Mouse (Mus musculus) C2C12 (cell line): ENCODE measurements around the gene Ggta1. TPM values are rescaled to one million over a fixed set of nuclear protein-coding genes. Genes with fewer than 3 reads are reported as not detected.

ENCODE experiments used
- H3K27me3 ChIP-seq: one replicate; pipeline ENCODE4 v1.6.1; 2011; ENCODE audit not compliant: control insufficient read depth, insufficient read depth, insufficient read length
- H3K36me3 ChIP-seq: one replicate; pipeline ENCODE4 v1.6.1; 2011; ENCODE audit not compliant: control insufficient read depth, insufficient read depth
- H3K4me3 ChIP-seq: one replicate; pipeline ENCODE4 v1.5.1; 2011; ENCODE audit warnings: mild to moderate bottlenecking, control low read depth; ENCODE audit not compliant: poor library complexity, insufficient read depth, severe bottlenecking
- H3K79me2 ChIP-seq: one replicate; pipeline ENCODE4 v1.6.1; 2011; ENCODE audit not compliant: control insufficient read depth, insufficient read depth
- H3K79me3 ChIP-seq: one replicate; pipeline ENCODE4 v1.6.1; 2011; ENCODE audit warnings: low read depth, control low read depth
- H3ac ChIP-seq: one replicate; pipeline ENCODE3; 2011; ENCODE audit warnings: low read depth; ENCODE audit not compliant: control insufficient read depth, insufficient read length
- CEBPB ChIP-seq: IDR thresholded peaks from one replicate; pipeline ENCODE4 v1.6.1; 2011; ENCODE audit warnings: low read depth, mild to moderate bottlenecking, control low read depth, moderate library complexity
- CTCF ChIP-seq: IDR thresholded peaks from one replicate; pipeline ENCODE4 v1.5.1; 2011; ENCODE audit not compliant: control insufficient read depth, insufficient read depth, insufficient read length
- FOSL1 ChIP-seq: IDR thresholded peaks from one replicate; pipeline ENCODE4 v1.8.0; 2011; ENCODE audit warnings: mild to moderate bottlenecking, low read length; ENCODE audit not compliant: poor library complexity, insufficient read depth, severe bottlenecking
- MAX ChIP-seq: IDR thresholded peaks from one replicate; pipeline ENCODE4 v1.6.1; 2011; ENCODE audit warnings: mild to moderate bottlenecking, control low read depth
- MYOD1 ChIP-seq: IDR thresholded peaks from one replicate; pipeline ENCODE4 v1.6.1; 2011; ENCODE audit warnings: low read depth; ENCODE audit not compliant: control insufficient read depth, insufficient read length
- MYOG ChIP-seq: IDR thresholded peaks from one replicate; pipeline ENCODE4 v1.6.1; 2011; ENCODE audit not compliant: control insufficient read depth, insufficient read length; ENCODE audit errors: extremely low read depth
- USF1 ChIP-seq: IDR thresholded peaks from one replicate; pipeline ENCODE4 v1.6.1; 2011; ENCODE audit warnings: low read depth, mild to moderate bottlenecking, control low read depth, moderate library complexity
- polyA plus RNA-seq: library from polyadenylated mRNA; unstranded; fragments of >200 nt; fragmentation: generic; extraction: Trizol; gene quantifications from one replicate; pipeline ENCODE4 v1.2.1, GENCODE M21; 2012; ENCODE audit warnings: missing spikeins

Gene Ggta1
- polyA plus RNA-seq, 1 experiment: 7.1 TPM

DNA sequence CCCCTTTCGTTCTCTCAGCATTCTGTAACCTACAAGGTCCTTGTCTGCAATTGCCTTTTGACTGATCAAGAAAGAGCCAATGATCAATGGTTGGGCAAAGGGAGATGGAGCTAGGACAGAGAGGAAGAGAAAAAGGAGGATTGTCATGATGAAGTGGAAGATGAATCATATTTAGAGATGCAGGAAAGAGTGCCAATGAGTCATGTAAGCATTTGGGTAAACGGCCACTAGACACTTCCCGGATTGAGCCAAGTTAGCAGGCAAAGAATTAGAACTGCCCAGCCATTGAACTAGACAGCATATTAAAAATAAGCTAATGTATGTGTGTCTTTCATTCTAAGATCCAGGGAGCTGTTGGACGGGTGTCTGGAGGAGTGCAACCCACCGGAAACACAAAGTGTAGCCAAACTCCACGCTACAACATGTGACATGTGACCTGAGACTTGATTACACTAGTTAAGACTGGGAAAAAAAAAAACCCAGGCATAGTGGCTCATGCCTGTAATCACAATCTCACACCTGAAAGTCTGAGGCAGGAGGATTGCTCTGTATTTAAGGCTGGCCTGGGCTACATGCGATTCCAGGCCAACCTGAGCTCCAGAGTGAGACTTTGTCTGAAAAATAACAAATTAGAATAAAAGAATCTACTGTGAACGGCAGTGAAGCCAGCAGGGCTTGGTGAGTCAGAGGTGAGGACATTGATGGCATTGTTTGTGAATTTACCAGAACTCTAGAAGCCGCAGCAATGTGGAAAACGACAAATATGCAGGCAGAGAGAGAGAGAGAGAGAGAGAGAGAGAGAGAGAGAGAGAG, 15.2 kb upstream of the Ggta1 start:
- no peak overlapping the region for H3K4me3 ChIP-seq
- no peaks in the 10 kb centered on the region for H3K79me2 ChIP-seq
- H3K79me3 ChIP-seq: no peaks in the 10 kb centered on the region
- H3K36me3 ChIP-seq: no peaks in the 10 kb centered on the region
- no peaks in the 10 kb centered on the region for H3K27me3 ChIP-seq
- H3ac ChIP-seq: no peak overlapping the region
- TF ChIP-seq MYOD1 (no peak), USF1 (peak; percentile 64), MAX (peak; percentile 73), CTCF (no peak), CEBPB (peak; percentile 42), MYOG (no peak), FOSL1 (peak; percentile 81)

DNA sequence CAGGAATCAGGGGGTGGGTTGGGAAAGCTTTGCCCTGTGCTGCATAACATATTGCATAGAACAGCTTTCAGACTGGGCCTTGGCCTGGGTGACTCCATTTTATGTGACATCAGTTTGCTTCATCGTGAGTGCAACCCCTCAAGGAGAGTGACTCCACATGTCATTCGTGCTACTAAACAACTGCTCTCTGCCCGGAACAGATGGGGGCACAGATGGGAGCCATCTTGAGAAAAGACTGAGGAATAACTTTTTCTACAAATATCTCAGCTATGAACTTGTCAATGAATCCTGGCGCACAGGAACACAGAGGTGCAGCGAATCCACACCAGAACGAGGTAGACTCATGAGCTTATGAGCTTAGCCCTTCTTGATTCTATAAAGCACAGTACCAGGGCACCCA, 14.3 kb upstream of the Ggta1 start:
- no peaks in the 10 kb centered on the region for H3K27me3 ChIP-seq
- H3K79me3 ChIP-seq: no peaks in the 10 kb centered on the region
- H3ac ChIP-seq: no peak overlapping the region
- no peak for TF ChIP-seq CEBPB
- TF ChIP-seq CTCF: no peak
- no peak for TF ChIP-seq MYOG
- no peak for TF ChIP-seq MAX
- TF ChIP-seq USF1: no peak
- no peak for TF ChIP-seq MYOD1
- TF ChIP-seq FOSL1: no peak
- H3K79me2 ChIP-seq: no peaks in the 10 kb centered on the region
- H3K4me3 ChIP-seq: no peak overlapping the region
- no peaks in the 10 kb centered on the region for H3K36me3 ChIP-seq

DNA sequence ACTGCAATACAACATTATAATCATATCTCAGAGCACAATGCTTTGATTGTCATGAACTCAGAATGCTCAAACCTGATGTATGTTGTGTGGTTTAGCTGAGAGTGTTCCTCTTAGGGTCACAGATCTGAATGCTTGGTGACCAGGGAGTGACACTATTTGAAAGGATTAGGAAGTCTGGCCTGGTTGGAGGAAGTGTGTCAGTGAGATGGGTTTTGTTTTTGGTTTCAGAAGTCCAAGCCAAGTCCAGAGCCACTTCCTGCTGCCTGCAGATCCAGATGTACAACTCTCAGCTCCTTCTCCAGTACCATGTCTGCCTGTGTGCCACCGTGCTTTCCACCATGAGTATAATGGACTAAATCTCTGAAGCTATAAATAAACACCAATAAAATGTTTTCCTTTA, 11.9 kb upstream of the Ggta1 start:
- Histone ChIP-seq H3K4me3 (no peak overlapping the region), H3K79me2 (no peaks in the 10 kb centered on the region), H3K79me3 (no peaks in the 10 kb centered on the region), H3K27me3 (no peaks in the 10 kb centered on the region), H3ac (no peak overlapping the region), H3K36me3 (no peaks in the 10 kb centered on the region)
- no peak for TF ChIP-seq MYOG
- TF ChIP-seq FOSL1: no peak
- no peak for TF ChIP-seq CEBPB
- TF ChIP-seq MYOD1: no peak
- no peak for TF ChIP-seq MAX
- TF ChIP-seq CTCF: no peak
- no peak for TF ChIP-seq USF1

DNA sequence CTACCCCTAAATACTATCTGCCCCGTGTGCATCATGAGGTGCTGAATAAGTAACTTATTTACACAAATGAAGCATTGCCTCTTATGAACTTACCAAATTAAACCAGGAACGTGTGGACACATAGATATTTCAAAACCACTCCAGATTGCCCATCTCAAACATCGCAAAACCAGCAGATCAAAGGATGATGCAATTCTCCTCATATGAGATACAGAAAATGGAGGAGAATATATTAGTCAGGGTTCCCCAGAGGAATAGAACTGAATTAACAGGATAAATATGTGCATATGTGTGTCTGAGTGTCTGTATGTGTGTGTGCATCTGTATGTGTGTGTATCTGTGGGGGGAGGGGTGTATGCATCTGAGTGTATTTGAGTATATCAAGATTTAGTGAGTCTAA, 6.2 kb upstream of the Ggta1 start:
- Histone ChIP-seq H3K27me3 (no peaks in the 10 kb centered on the region), H3K4me3 (no peak overlapping the region), H3K79me3 (no peaks in the 10 kb centered on the region), H3K79me2 (no peaks in the 10 kb centered on the region), H3ac (no peak overlapping the region), H3K36me3 (no peaks in the 10 kb centered on the region)
- TF ChIP-seq USF1 (no peak), MYOD1 (no peak), FOSL1 (no peak), CTCF (no peak), CEBPB (no peak), MYOG (no peak), MAX (no peak)

DNA sequence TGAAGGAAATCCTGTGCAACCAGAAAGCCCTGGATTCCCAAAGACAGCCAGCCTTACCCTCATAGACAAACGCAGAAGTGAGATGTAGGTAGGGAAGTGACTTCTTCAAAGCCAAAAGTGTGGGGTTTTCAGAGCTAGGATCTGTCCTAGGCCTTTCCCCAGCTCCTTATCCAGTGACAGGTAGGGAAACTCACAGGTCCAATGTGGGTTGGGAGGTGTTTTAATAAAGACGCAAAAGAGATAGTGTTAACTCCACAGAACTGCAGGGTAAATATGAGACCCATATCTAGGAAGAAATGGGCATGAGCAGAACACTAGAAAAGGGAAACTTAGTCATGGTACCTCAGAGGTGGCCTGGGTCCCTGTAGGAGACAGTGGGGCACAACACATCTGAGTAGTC, 5.2 kb upstream of the Ggta1 start:
- Histone ChIP-seq H3ac (no peak overlapping the region), H3K27me3 (no peaks in the 10 kb centered on the region), H3K4me3 (no peak overlapping the region), H3K36me3 (no peaks in the 10 kb centered on the region), H3K79me3 (no peaks in the 10 kb centered on the region), H3K79me2 (no peaks in the 10 kb centered on the region)
- TF ChIP-seq CTCF (no peak), MYOG (no peak), MAX (no peak), FOSL1 (no peak), USF1 (no peak), CEBPB (no peak), MYOD1 (no peak)

DNA sequence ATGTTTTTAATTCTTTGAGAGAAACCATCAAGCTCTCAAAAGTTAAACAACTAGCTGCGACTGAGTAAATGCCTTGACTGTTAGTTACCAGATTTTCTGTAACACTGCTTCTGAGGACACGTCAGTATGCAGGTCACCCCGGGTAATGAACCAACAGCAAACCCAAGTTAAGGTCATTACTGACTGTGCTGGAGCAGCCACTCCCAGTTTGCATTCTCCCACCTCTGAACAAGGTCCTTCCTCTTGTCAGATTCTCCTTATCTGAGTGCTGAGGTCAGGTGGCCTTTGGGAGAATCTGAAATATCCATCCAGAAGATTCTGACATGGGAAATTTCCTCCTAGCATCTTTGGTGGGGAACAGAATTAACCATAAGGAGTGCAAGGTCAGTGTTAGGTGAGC, 4.8 kb upstream of the Ggta1 start:
- Histone ChIP-seq H3K36me3 (no peaks in the 10 kb centered on the region), H3ac (no peak overlapping the region), H3K4me3 (no peak overlapping the region), H3K79me2 (no peaks in the 10 kb centered on the region), H3K27me3 (no peaks in the 10 kb centered on the region), H3K79me3 (no peaks in the 10 kb centered on the region)
- TF ChIP-seq MAX (no peak), CTCF (no peak), FOSL1 (no peak), USF1 (no peak), CEBPB (no peak), MYOG (no peak), MYOD1 (no peak)
